Mouse (Mus musculus) kidney, adult 2 months (tissue): Measurements from ENCODE around the gene Atxn1.

ENCODE experiments used
- CTCF ChIP-seq: fragments of 200-500 bp; conservative IDR thresholded peaks from 2 replicates; pipeline ENCODE4 v1.5.1; 2011; ENCODE audit warnings: low read depth, mild to moderate bottlenecking, control low read depth, low read length, moderate library complexity, mixed read lengths; ENCODE audit not compliant: insufficient read depth, insufficient read length
- POLR2A ChIP-seq: fragments of 200-500 bp; IDR thresholded peaks from one replicate; pipeline ENCODE4 v1.6.1; 2011; ENCODE audit warnings: low read depth, low read length, control low read depth

DNA sequence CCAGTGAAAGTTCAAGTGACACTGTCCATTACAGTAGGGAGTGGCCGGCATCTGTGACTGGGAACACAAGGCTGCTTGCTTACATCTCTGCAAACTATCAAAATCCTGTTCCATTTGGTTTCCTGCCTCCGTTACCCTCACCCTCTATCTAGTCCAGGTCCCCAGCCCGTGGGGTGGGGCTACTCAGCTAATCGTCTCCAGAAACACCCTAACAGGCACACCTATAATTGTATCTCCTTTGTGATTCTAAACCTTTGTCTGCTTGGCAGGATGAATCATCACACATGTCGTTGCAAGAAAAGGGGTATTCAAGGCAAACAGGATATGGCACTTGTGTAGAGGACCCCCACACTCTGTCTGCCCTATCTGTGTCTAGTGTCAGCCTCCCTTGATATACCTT is 417.3 kb downstream of the Atxn1 start:
- no peak for TF ChIP-seq CTCF
- TF ChIP-seq POLR2A, result no peak
